Comparison of ENCODE assay signal across 24 mouse cellular contexts in genomic region chr5:110521822-110522221, GRCm38 (mm10). TPM values are rescaled to one million over a fixed set of nuclear protein-coding genes. Genes with fewer than 3 reads are reported as not detected.
DNase-seq lines count a peak whose midpoint lies in the region; ATAC-seq and TF ChIP-seq lines count a peak whose summit lies in the region.
"Had no signal": no experiment of that assay in that cellular context is flagged by ENCODE, and none has a peak within 500 bp of the region (broad histone marks: within the 10 kb centered on the region; RNA-seq: fewer than 3 reads in every experiment).

No protein-coding gene starts in this region.

- no peak overlapping the region for H3K9ac ChIP-seq in forebrain, embryonic 16.5 days (replicated peaks; ENCODE audit: low read depth, low read length)
- no peak overlapping the region for H3K9ac ChIP-seq in forebrain, embryonic 12.5 days
- no peak overlapping the region for H3K9ac ChIP-seq in midbrain, embryonic 11.5 days (ENCODE audit: low read length)
- H3K9ac ChIP-seq in midbrain, embryonic 16.5 days (ENCODE audit: low read depth, low read length), result no peak overlapping the region
- H3K9ac ChIP-seq: heart, embryonic 15.5 days; hindbrain, embryonic 15.5 days; limb, embryonic 15.5 days; liver, embryonic 14.5 days; lung, embryonic 14.5 days; midbrain, embryonic 13.5 days; neural tube, embryonic 12.5 days had no signal

- H3K36me3 ChIP-seq in forebrain, embryonic 16.5 days (ENCODE audit: control insufficient read depth, insufficient read depth), result no peaks in the 10 kb centered on the region
- no peaks in the 10 kb centered on the region for H3K36me3 ChIP-seq in forebrain, embryonic 12.5 days (replicated peaks)
- no peaks in the 10 kb centered on the region for H3K36me3 ChIP-seq in midbrain, embryonic 11.5 days (ENCODE audit: control insufficient read depth, insufficient read depth, low read length)
- no peaks in the 10 kb centered on the region for H3K36me3 ChIP-seq in midbrain, embryonic 16.5 days (ENCODE audit: control insufficient read depth, insufficient read depth, low read length)
- H3K36me3 ChIP-seq: heart, embryonic 15.5 days; hindbrain, embryonic 15.5 days; limb, embryonic 15.5 days; midbrain, embryonic 13.5 days; neural tube, embryonic 12.5 days had no signal

- no peaks in the 10 kb centered on the region for H3K9me3 ChIP-seq in forebrain, embryonic 16.5 days (ENCODE audit: control insufficient read depth, low read length)
- no peaks in the 10 kb centered on the region for H3K9me3 ChIP-seq in forebrain, embryonic 12.5 days
- no peaks in the 10 kb centered on the region for H3K9me3 ChIP-seq in midbrain, embryonic 11.5 days (ENCODE audit: control insufficient read depth, low read length)
- H3K9me3 ChIP-seq in midbrain, embryonic 16.5 days (replicated peaks; ENCODE audit: control insufficient read depth, low read length, poor library complexity, severe bottlenecking), result no peaks in the 10 kb centered on the region
- H3K9me3 ChIP-seq: heart, embryonic 15.5 days; hindbrain, embryonic 15.5 days; limb, embryonic 15.5 days; midbrain, embryonic 13.5 days; neural tube, embryonic 12.5 days had no signal

- ATAC-seq in forebrain, embryonic 16.5 days, result peak; percentile 38; the same call in 1 of the 2 replicates
- no peak for ATAC-seq in forebrain, embryonic 12.5 days (ENCODE audit: low FRiP score)
- no peak for ATAC-seq in midbrain, embryonic 11.5 days (ENCODE audit: low FRiP score)
- no peak for ATAC-seq in midbrain, embryonic 16.5 days
- ATAC-seq: midbrain, embryonic 13.5 days had no signal

- no peaks in the 10 kb centered on the region for H3K4me1 ChIP-seq in forebrain, embryonic 16.5 days (replicated peaks; ENCODE audit: control insufficient read depth, insufficient read depth, low read length)
- peaks cover 8% of the 10 kb centered on the region; the same call in 1 of the 2 replicates for H3K4me1 ChIP-seq in forebrain, embryonic 12.5 days
- H3K4me1 ChIP-seq in midbrain, embryonic 11.5 days (ENCODE audit: control insufficient read depth, insufficient read depth, low read length), result no peaks in the 10 kb centered on the region
- H3K4me1 ChIP-seq in midbrain, embryonic 16.5 days (ENCODE audit: control insufficient read depth, insufficient read depth, low read length), result no peaks in the 10 kb centered on the region
- H3K4me1 ChIP-seq: heart, embryonic 15.5 days; limb, embryonic 15.5 days; neural tube, embryonic 12.5 days had no signal

- H3K4me3 ChIP-seq in forebrain, embryonic 16.5 days (replicated peaks; ENCODE audit: low read length), result no peak overlapping the region
- H3K4me3 ChIP-seq in forebrain, embryonic 12.5 days (replicated peaks), result no peak overlapping the region
- H3K4me3 ChIP-seq in layer of hippocampus, adult 2 months, result no peak overlapping the region
- no peak overlapping the region for H3K4me3 ChIP-seq in midbrain, embryonic 11.5 days (ENCODE audit: low read depth, low read length)
- no peak overlapping the region for H3K4me3 ChIP-seq in midbrain, embryonic 16.5 days (ENCODE audit: low read depth, low read length)
- H3K4me3 ChIP-seq: heart, embryonic 15.5 days; hindbrain, embryonic 15.5 days; limb, embryonic 15.5 days; midbrain, embryonic 13.5 days; neural tube, embryonic 12.5 days had no signal

- no peaks in the 10 kb centered on the region for H3K27me3 ChIP-seq in forebrain, embryonic 16.5 days (replicated peaks; ENCODE audit: control insufficient read depth, insufficient read depth, low read length)
- H3K27me3 ChIP-seq in forebrain, embryonic 12.5 days, result no peaks in the 10 kb centered on the region; the same call in 1 of the 2 replicates
- H3K27me3 ChIP-seq in midbrain, embryonic 11.5 days (ENCODE audit: control insufficient read depth, insufficient read depth, low read length), result no peaks in the 10 kb centered on the region
- H3K27me3 ChIP-seq in midbrain, embryonic 16.5 days (ENCODE audit: control insufficient read depth, insufficient read depth, low read depth, low read length), result no peaks in the 10 kb centered on the region
- H3K27me3 ChIP-seq: hindbrain, embryonic 15.5 days; limb, embryonic 15.5 days; midbrain, embryonic 13.5 days; neural tube, embryonic 12.5 days had no signal

- TF ChIP-seq CTCF in layer of hippocampus, adult 2 months (conservative IDR thresholded peaks at IDR 0.05), result no peak

- peak; percentile 31 to 51 for DNase-seq in layer of hippocampus, adult 2 months (ENCODE audit: low spot score in 2 of 2)
- no peak for DNase-seq in layer of hippocampus, postnatal 14 days (ENCODE audit: low spot score in 2 of 2)
- peak; percentile 41 for DNase-seq in midbrain, embryonic 11.5 days (ENCODE audit: low spot score, missing footprints)
- DNase-seq in right cerebral cortex, postnatal 10 days (ENCODE audit: low spot score in 2 of 2), result peak; percentile 64 to 83
- DNase-seq in cerebellum, postnatal 4 days (ENCODE audit: low spot score in 2 of 2), result no peak
- DNase-seq: adrenal gland, postnatal 10 days; cerebellum, adult 9-10 months; heart, postnatal 4 days; kidney, adult 2 months; lung, embryonic 14.5 days; thymus, adult 18-20 months; thymus, postnatal 36 days had no signal

- no peak overlapping the region for H3K27ac ChIP-seq in forebrain, embryonic 16.5 days (ENCODE audit: low read length)
- no peak overlapping the region for H3K27ac ChIP-seq in forebrain, embryonic 12.5 days
- H3K27ac ChIP-seq in layer of hippocampus, adult 2 months, result peak overlapping the region; percentile 41; the same call in 1 of the 2 replicates
- no peak overlapping the region for H3K27ac ChIP-seq in midbrain, embryonic 11.5 days (ENCODE audit: low read depth, low read length)
- no peak overlapping the region for H3K27ac ChIP-seq in midbrain, embryonic 16.5 days (ENCODE audit: low read length)
- H3K27ac ChIP-seq: heart, embryonic 15.5 days; hindbrain, embryonic 15.5 days; kidney, postnatal 0 days; limb, embryonic 15.5 days; liver, embryonic 14.5 days; midbrain, embryonic 13.5 days; neural tube, embryonic 12.5 days had no signal

- no peak overlapping the region for H3K4me2 ChIP-seq in forebrain, embryonic 16.5 days (ENCODE audit: low read length)
- H3K4me2 ChIP-seq in forebrain, embryonic 12.5 days, result no peak overlapping the region
- H3K4me2 ChIP-seq in midbrain, embryonic 11.5 days, result no peak overlapping the region
- no peak overlapping the region for H3K4me2 ChIP-seq in midbrain, embryonic 16.5 days (ENCODE audit: low read length)
- H3K4me2 ChIP-seq: heart, embryonic 15.5 days; hindbrain, embryonic 15.5 days; limb, embryonic 15.5 days; lung, embryonic 14.5 days; midbrain, embryonic 13.5 days; neural tube, embryonic 12.5 days had no signal

- 64% methylated on average over 7 of the region's 7 CpGs for WGBS in forebrain, embryonic 16.5 days
- WGBS in forebrain, embryonic 12.5 days, result 73% methylated on average over 7 of the region's 7 CpGs
- 71% methylated on average over 7 of the region's 7 CpGs for WGBS in midbrain, embryonic 11.5 days
- WGBS in midbrain, embryonic 16.5 days, result 71% methylated on average over 7 of the region's 7 CpGs

RNA-seq across cellular contexts. Expression of gene Galnt9, which starts 22.3 kb away (rescaled TPM):
- polyA plus RNA-seq in forebrain, embryonic 16.5 days (2015; fragmentation: Nextera tagmentation; extraction: Ambion mirVana), result 13.9 and 15.5 TPM in 2 replicates
- polyA plus RNA-seq in forebrain, embryonic 12.5 days (2016; fragmentation: Nextera tagmentation; extraction: Ambion mirVana), result 3.6 and 6.0 TPM in 2 replicates
- total RNA-seq in layer of hippocampus, adult 2 months (2021), result 100 to 1,000 TPM in 1 of 2 experiments, 10 to 100 TPM in 1; 98.3 to 111 TPM
- 100 to 1,000 TPM in 1 of 2 experiments, 10 to 100 TPM in 1; 95.1 to 106 TPM for total RNA-seq in layer of hippocampus, postnatal 14 days (2021)
- polyA plus RNA-seq in midbrain, embryonic 11.5 days (2014; fragmentation: Nextera tagmentation; extraction: Ambion mirVana), result 5.0 and 5.8 TPM in 2 replicates
- polyA plus RNA-seq in midbrain, embryonic 16.5 days (2015; fragmentation: Nextera tagmentation; extraction: Ambion mirVana), result 22.5 and 23.1 TPM in 2 replicates
- total RNA-seq: common myeloid progenitor, adult 5-6 weeks; gastrocnemius, adult 18-20 months; heart, postnatal 4 days had no signal
- polyA plus RNA-seq: lung, embryonic 14.5 days had no signal

Comparison
In these comparisons a context has a peak if more than half of its experiments do, and no peak if none do; other contexts are left out.
1. DNase-seq: peak in layer of hippocampus, adult 2 months (2 of 2), midbrain, embryonic 11.5 days (single experiment) and right cerebral cortex, postnatal 10 days (2 of 2); none in layer of hippocampus, postnatal 14 days (0 of 2) and cerebellum, postnatal 4 days (0 of 2).